Mouse (Mus musculus) E14TG2a.4 (cell line): ENCODE results near the gene Syn1.

Source experiments
- CTCF ChIP-seq: conservative IDR thresholded peaks from 2 replicates; pipeline ENCODE4 v1.5.1; 2014; ENCODE audit warnings: low read length
- POU5F1 ChIP-seq: IDR thresholded peaks from 2 replicates; pipeline ENCODE4 v1.6.1; 2014; ENCODE audit warnings: low read length, borderline replicate concordance

- TF ChIP-seq CTCF (no peak), POU5F1 (no peak)
Measured at GRCm38 (mm10) chrX:20924976-20925375, 4.2 kb upstream of the Syn1 start.
